Mouse (Mus musculus) midbrain, embryonic 16.5 days (tissue): Measurements from ENCODE around the gene Phc2. TPM values are rescaled to one million over a fixed set of nuclear protein-coding genes. Genes with fewer than 3 reads are reported as not detected.

Experiments
- ATAC-seq: fragments of 200-750 bp; cut with Nextera tagmentation; 2 replicates; pipeline ENCODE4 v1.8.0; 2017; ENCODE audit warnings: moderate TSS enrichment
- H3K27ac ChIP-seq: fragments of 300-500 bp; sonication (generic); 2 replicates; pipeline ENCODE4 v1.5.1; 2014; ENCODE audit warnings: mild to moderate bottlenecking, low read length, mixed read lengths
- H3K27me3 ChIP-seq: fragments of 300-500 bp; sonication (generic); 2 replicates; pipeline ENCODE4 v1.6.1; 2014; ENCODE audit warnings: low read depth, low read length, mixed read lengths; ENCODE audit not compliant: control insufficient read depth, insufficient read depth
- H3K36me3 ChIP-seq: fragments of 300-500 bp; sonication (generic); 2 replicates; pipeline ENCODE4 v1.6.1; 2014; ENCODE audit warnings: mild to moderate bottlenecking, low read length, moderate library complexity, mixed read lengths; ENCODE audit not compliant: control insufficient read depth, insufficient read depth
- H3K4me1 ChIP-seq: fragments of 300-500 bp; sonication (generic); 2 replicates; pipeline ENCODE4 v1.6.1; 2014; ENCODE audit warnings: mild to moderate bottlenecking, low read length, mixed read lengths; ENCODE audit not compliant: control insufficient read depth, insufficient read depth
- H3K4me2 ChIP-seq: fragments of 300-500 bp; sonication (generic); 2 replicates; pipeline ENCODE4 v1.6.1; 2014; ENCODE audit warnings: mild to moderate bottlenecking, low read length, mixed read lengths
- H3K4me3 ChIP-seq: fragments of 300-500 bp; sonication (generic); 2 replicates; pipeline ENCODE4 v1.5.1; 2014; ENCODE audit warnings: low read depth, mild to moderate bottlenecking, low read length, moderate library complexity, mixed read lengths
- H3K9ac ChIP-seq: fragments of 300-500 bp; sonication (generic); 2 replicates; pipeline ENCODE4 v1.6.1; 2014; ENCODE audit warnings: low read depth, low read length, mixed read lengths
- H3K9me3 ChIP-seq: fragments of 300-500 bp; sonication (generic); replicated peaks from 2 replicates; pipeline ENCODE4 v1.6.1; 2014; ENCODE audit warnings: mild to moderate bottlenecking, low read length, mixed read lengths; ENCODE audit not compliant: control insufficient read depth, poor library complexity, severe bottlenecking
- WGBS: fragments of 180-500 bp; shearing (Covaris S2); extraction: QIAGEN DNeasy Blood & Tissue Kit; methylation state at CpG from one replicate; pipeline ENCODE4 v1.1.7; 2014; 5-methylcytosine and 5-hydroxymethylcytosine counted together
- polyA plus RNA-seq: library from polyadenylated mRNA; unstranded; fragments of >200 nt; fragmentation: Nextera tagmentation; extraction: Ambion mirVana; gene quantifications from 2 replicates; pipeline ENCODE4 v1.2.1, GENCODE M21; 2015

The Phc2 gene
- polyA plus RNA-seq, 1 experiment from 2014 or later, result 19.5 TPM

- ATAC-seq, result no peak
- no peaks in the 10 kb centered on the region for H3K9me3 ChIP-seq
These were observed 16.1 kb upstream of the Phc2 start for GRCm38 (mm10) chr4:128638265-128638923.

GRCm38 (mm10) chr4:128641766-128642717 lies 12.5 kb upstream of the Phc2 start:
- Histone ChIP-seq H3K4me2 (no peak overlapping the region), H3K27ac (no peak overlapping the region), H3K4me1 (0 out of 2 replicates have a peak, but pooled peaks cover 2% of the 10 kb centered on the region), H3K4me3 (no peak overlapping the region), H3K9ac (no peak overlapping the region), H3K9me3 (no peaks in the 10 kb centered on the region), H3K27me3 (no peaks in the 10 kb centered on the region), H3K36me3 (no peaks in the 10 kb centered on the region)
- ATAC-seq, result no peak
- WGBS, result 61% methylated on average over 23 of the region's 23 CpGs

More at GRCm38 (mm10) chr4:128638265-128638923, 16.1 kb upstream of the Phc2 start:
- Histone ChIP-seq H3K4me2 (no peak overlapping the region), H3K27ac (no peak overlapping the region), H3K4me1 (0 out of 2 replicates have a peak, but pooled peaks cover 2% of the 10 kb centered on the region), H3K9ac (no peak overlapping the region), H3K27me3 (no peaks in the 10 kb centered on the region), H3K4me3 (no peak overlapping the region), H3K36me3 (no peaks in the 10 kb centered on the region)
- 86% methylated on average over 18 of the region's 18 CpGs for WGBS

GRCm38 (mm10) chr4:128645896-128646295 lies 8.6 kb upstream of the Phc2 start:
- no peak overlapping the region for H3K9ac ChIP-seq
- H3K36me3 ChIP-seq, result no peaks in the 10 kb centered on the region
- no peaks in the 10 kb centered on the region for H3K27me3 ChIP-seq
- H3K27ac ChIP-seq, result no peak overlapping the region
- no peaks in the 10 kb centered on the region for H3K9me3 ChIP-seq
- ATAC-seq, result no peak
- no peak overlapping the region for H3K4me2 ChIP-seq
- H3K4me1 ChIP-seq, result no peaks in the 10 kb centered on the region
- H3K4me3 ChIP-seq, result no peak overlapping the region
- WGBS, result 78% methylated on average over 6 of the region's 6 CpGs

GRCm38 (mm10) chr4:128646762-128647161 lies 7.7 kb upstream of the Phc2 start:
- no peak for ATAC-seq
- Histone ChIP-seq H3K9me3 (no peaks in the 10 kb centered on the region), H3K4me3 (no peak overlapping the region), H3K27me3 (no peaks in the 10 kb centered on the region), H3K4me1 (no peaks in the 10 kb centered on the region; the same call in 1 of the 2 replicates), H3K4me2 (no peak overlapping the region), H3K36me3 (no peaks in the 10 kb centered on the region), H3K9ac (no peak overlapping the region), H3K27ac (no peak overlapping the region)
- WGBS, result 62% methylated on average over 7 of the region's 7 CpGs

GRCm38 (mm10) chr4:128648567-128649255 lies 5.8 kb upstream of the Phc2 start:
- Histone ChIP-seq H3K4me2 (no peak overlapping the region), H3K36me3 (no peaks in the 10 kb centered on the region), H3K27ac (no peak overlapping the region), H3K9ac (no peak overlapping the region), H3K4me3 (no peak overlapping the region), H3K9me3 (no peaks in the 10 kb centered on the region), H3K4me1 (peaks cover 7% of the 10 kb centered on the region), H3K27me3 (no peaks in the 10 kb centered on the region)
- 63% methylated on average over 8 of the region's 8 CpGs for WGBS
- no peak for ATAC-seq

GRCm38 (mm10) chr4:128651530-128651929 lies 3.0 kb upstream of the Phc2 start:
- Histone ChIP-seq H3K9ac (no peak overlapping the region), H3K36me3 (no peaks in the 10 kb centered on the region), H3K27ac (no peak overlapping the region), H3K4me3 (no peak overlapping the region), H3K9me3 (no peaks in the 10 kb centered on the region), H3K4me1 (peaks cover 18% of the 10 kb centered on the region), H3K4me2 (no peak overlapping the region), H3K27me3 (no peaks in the 10 kb centered on the region)
- ATAC-seq, result no peak
- WGBS, result 58% methylated on average over 3 of the region's 3 CpGs

- Histone ChIP-seq H3K4me3 (no peak overlapping the region), H3K27me3 (no peaks in the 10 kb centered on the region), H3K4me2 (no peak overlapping the region), H3K9ac (no peak overlapping the region), H3K36me3 (no peaks in the 10 kb centered on the region), H3K9me3 (no peaks in the 10 kb centered on the region), H3K4me1 (peaks cover 25% of the 10 kb centered on the region), H3K27ac (peak overlapping the region; percentile 41; the same call in 1 of the 2 replicates)
- ATAC-seq, result no peak
- 36% methylated on average over 5 of the region's 5 CpGs for WGBS
These were observed 1.8 kb upstream of the Phc2 start for GRCm38 (mm10) chr4:128652584-128653298.

- Histone ChIP-seq H3K4me1 (peaks cover 25% of the 10 kb centered on the region), H3K4me3 (peak overlapping the region; percentile 78), H3K9me3 (no peaks in the 10 kb centered on the region), H3K36me3 (no peaks in the 10 kb centered on the region), H3K9ac (peak overlapping the region; percentile 81), H3K27ac (peak overlapping the region; percentile 86), H3K4me2 (peak overlapping the region; percentile 71), H3K27me3 (no peaks in the 10 kb centered on the region)
- WGBS, result 2% methylated on average over 12 of the region's 12 CpGs
- no peak for ATAC-seq
These were observed 944 bp downstream of the Phc2 start for GRCm38 (mm10) chr4:128655446-128655845.
